Mouse (Mus musculus) erythroblast, embryonic 14.5 days (primary cell): ENCODE data around the gene Clec14a.

Experiments
- GATA1 ChIP-seq: IDR thresholded peaks from 2 replicates; pipeline ENCODE4 v1.6.1; 2012; ENCODE audit warnings: low read length, inconsistent platforms, mixed read lengths
- TAL1 ChIP-seq: IDR thresholded peaks from 3 replicates; pipeline ENCODE4 v1.6.1; 2012; ENCODE audit warnings: low read length, inconsistent platforms, mixed read lengths

DNA sequence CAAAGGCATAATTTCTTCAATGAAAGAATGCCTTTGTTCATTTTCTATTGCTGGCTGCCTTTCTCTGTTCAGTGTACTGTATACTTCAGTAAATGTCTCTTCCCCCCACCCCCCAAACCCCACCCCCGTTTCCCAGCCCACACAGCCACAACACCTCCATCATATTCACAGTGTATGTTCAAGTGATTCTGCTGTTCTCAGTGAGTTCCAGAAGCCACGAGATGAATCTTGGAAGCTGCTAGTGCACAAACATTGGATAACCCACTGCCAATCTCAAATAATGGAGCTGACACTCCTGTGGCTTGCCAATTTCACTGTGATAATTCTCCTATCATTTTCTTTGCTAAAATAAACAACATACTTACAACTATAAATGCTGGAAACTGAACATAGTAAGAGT, 38.7 kb upstream of the Clec14a start:
- TF ChIP-seq GATA1 = no peak
- TF ChIP-seq TAL1 = no peak
